Mouse (Mus musculus) CH12.LX (cell line): ENCODE results near the gene Htra2. TPM values are rescaled to one million over a fixed set of nuclear protein-coding genes. Genes with fewer than 3 reads are reported as not detected.

Experiments used
- DNase-seq: peaks from one replicate; pipeline ENCODE4 v3.0.0-alpha.2; 2013; ENCODE audit errors: extremely low read depth
- H3K27ac ChIP-seq: 2 replicates; pipeline ENCODE4 v1.5.1; 2012; ENCODE audit warnings: low read depth, mild to moderate bottlenecking, control low read depth, moderate library complexity; ENCODE audit not compliant: insufficient read depth
- H3K27me3 ChIP-seq: replicated peaks from 2 replicates; pipeline ENCODE3; 2012; ENCODE audit warnings: inconsistent platforms
- H3K36me3 ChIP-seq, 2 experiments: replicated peaks in 1 of 2; 2 replicates each; pipeline versions ENCODE3 to v1.6.1; 2012; ENCODE audit warnings: inconsistent platforms in 1 of 2, low read length in 1 of 2, mild to moderate bottlenecking in 1 of 2, mixed read lengths in 1 of 2, moderate library complexity in 1 of 2; ENCODE audit not compliant: control insufficient read depth in 1 of 2, insufficient read depth in 1 of 2
- H3K4me1 ChIP-seq, 2 experiments: 2 replicates each; pipeline ENCODE4 v1.6.1; 2012; ENCODE audit warnings: inconsistent platforms in 1 of 2, moderate library complexity in 1 of 2; ENCODE audit not compliant: insufficient read depth in 2 of 2, control insufficient read depth in 1 of 2
- H3K4me2 ChIP-seq: 2 replicates; pipeline ENCODE4 v1.6.1; 2012; ENCODE audit warnings: low read depth, mild to moderate bottlenecking, control low read depth; ENCODE audit not compliant: poor library complexity, insufficient read depth, severe bottlenecking
- H3K4me3 ChIP-seq, 3 experiments: fragments of 150-350 bp in 1 of 3; sonication (generic) in 1 of 3; replicated peaks in 1 of 3; 2 replicates each; pipeline versions ENCODE3 to v1.5.1; 2011 to 2012; ENCODE audit warnings: low read depth in 2 of 3, low read length in 2 of 3, mild to moderate bottlenecking in 2 of 3, moderate library complexity in 2 of 3, control low read depth in 1 of 3, improper control_type of control experiment in 1 of 3, inconsistent platforms in 1 of 3, mixed read lengths in 1 of 3; ENCODE audit not compliant: poor library complexity in 1 of 3
- H3K79me2 ChIP-seq: replicated peaks from 2 replicates; pipeline ENCODE4 v1.6.1; 2012; ENCODE audit warnings: mild to moderate bottlenecking, moderate library complexity; ENCODE audit not compliant: control insufficient read depth, poor library complexity, insufficient read depth, severe bottlenecking; ENCODE audit errors: extremely low read depth
- H3K9ac ChIP-seq: 2 replicates; pipeline ENCODE4 v1.6.1; 2012; ENCODE audit warnings: low read depth, mild to moderate bottlenecking, control low read depth, moderate library complexity; ENCODE audit not compliant: insufficient read depth
- H3K9me3 ChIP-seq: replicated peaks from 2 replicates; pipeline ENCODE3; 2012; ENCODE audit warnings: low read length, inconsistent platforms, mixed read lengths
- BHLHE40 ChIP-seq: IDR thresholded peaks from 2 replicates; pipeline ENCODE4 v1.6.1; 2011; ENCODE audit warnings: mild to moderate bottlenecking, low read depth, low read length, improper control_type of control experiment
- CHD1 ChIP-seq: IDR thresholded peaks from 2 replicates; pipeline ENCODE4 v1.6.1; 2012; ENCODE audit warnings: low read depth, low read length, improper control_type of control experiment, inconsistent platforms
- CHD2 ChIP-seq: IDR thresholded peaks from 2 replicates; pipeline ENCODE4 v1.6.1; 2011; ENCODE audit warnings: low read length, improper control_type of control experiment
- CTCF ChIP-seq, 2 experiments: IDR thresholded peaks in 1 of 2; conservative IDR thresholded peaks in 1 of 2; 2 replicates each; pipeline ENCODE4 v1.5.1; 2011 to 2012; ENCODE audit warnings: low read depth in 2 of 2, low read length in 2 of 2, improper control_type of control experiment in 1 of 2, inconsistent platforms in 1 of 2, mild to moderate bottlenecking in 1 of 2, moderate library complexity in 1 of 2
- E2F4 ChIP-seq: IDR thresholded peaks from 2 replicates; pipeline ENCODE4 v1.6.1; 2011; ENCODE audit warnings: low read depth, low read length, improper control_type of control experiment; ENCODE audit not compliant: insufficient replicate concordance
- ELF1 ChIP-seq: IDR thresholded peaks from 2 replicates; pipeline ENCODE4 v1.6.1; 2014; ENCODE audit warnings: low read depth, mild to moderate bottlenecking, inconsistent platforms, low read length, improper control_type of control experiment
- EP300 ChIP-seq: IDR thresholded peaks from 2 replicates; pipeline ENCODE4 v1.6.1; 2011; ENCODE audit warnings: low read length, improper control_type of control experiment
- ETS1 ChIP-seq: conservative IDR thresholded peaks from 2 replicates; pipeline ENCODE4 v1.6.1; 2012; ENCODE audit warnings: low read depth, mild to moderate bottlenecking, inconsistent platforms, low read length, improper control_type of control experiment, moderate library complexity
- JUN ChIP-seq: IDR thresholded peaks from 2 replicates; pipeline ENCODE4 v1.6.1; 2011; ENCODE audit warnings: low read depth, mild to moderate bottlenecking, low read length, improper control_type of control experiment, moderate library complexity; ENCODE audit not compliant: insufficient read depth
- JUND ChIP-seq: conservative IDR thresholded peaks from 2 replicates; pipeline ENCODE4 v1.6.1; 2011; ENCODE audit warnings: low read depth, low read length, improper control_type of control experiment
- KAT2A ChIP-seq: IDR thresholded peaks from 2 replicates; pipeline ENCODE4 v1.6.1; 2012; ENCODE audit warnings: low read length, improper control_type of control experiment, inconsistent platforms; ENCODE audit not compliant: insufficient replicate concordance
- MAFK ChIP-seq: IDR thresholded peaks from 2 replicates; pipeline ENCODE4 v1.6.1; 2011; ENCODE audit warnings: low read length, improper control_type of control experiment; ENCODE audit not compliant: insufficient replicate concordance
- MAX ChIP-seq: IDR thresholded peaks from 2 replicates; pipeline ENCODE4 v1.6.1; 2011; ENCODE audit warnings: low read length, improper control_type of control experiment
- MAZ ChIP-seq: IDR thresholded peaks from 2 replicates; pipeline ENCODE4 v1.6.1; 2012; ENCODE audit warnings: low read depth, mild to moderate bottlenecking, inconsistent platforms, low read length, improper control_type of control experiment, moderate library complexity
- MEF2A ChIP-seq: IDR thresholded peaks from 2 replicates; pipeline ENCODE4 v1.6.1; 2014; ENCODE audit warnings: low read depth, mild to moderate bottlenecking, inconsistent platforms, low read length, improper control_type of control experiment, borderline replicate concordance
- MXI1 ChIP-seq: IDR thresholded peaks from 2 replicates; pipeline ENCODE4 v1.6.1; 2011; ENCODE audit warnings: mild to moderate bottlenecking, low read depth, low read length, improper control_type of control experiment
- MYC ChIP-seq: IDR thresholded peaks from 2 replicates; pipeline ENCODE4 v1.6.1; 2011; ENCODE audit warnings: low read depth, mild to moderate bottlenecking, improper control_type of control experiment, low read length
- NELFE ChIP-seq: IDR thresholded peaks from 2 replicates; pipeline ENCODE4 v1.6.1; 2011; ENCODE audit warnings: low read depth, low read length, improper control_type of control experiment
- NRF1 ChIP-seq: IDR thresholded peaks from 2 replicates; pipeline ENCODE4 v1.6.1; 2014; ENCODE audit warnings: low read depth, mild to moderate bottlenecking, inconsistent platforms, low read length, improper control_type of control experiment, moderate library complexity
- PAX5 ChIP-seq: IDR thresholded peaks from 2 replicates; pipeline ENCODE4 v1.6.1; 2012; ENCODE audit warnings: low read length, inconsistent platforms, mixed read lengths
- POLR2A ChIP-seq: IDR thresholded peaks from 2 replicates; pipeline ENCODE4 v1.6.1; 2011; ENCODE audit warnings: low read depth, mild to moderate bottlenecking, improper control_type of control experiment, low read length
- POLR2AphosphoS2 ChIP-seq: IDR thresholded peaks from 2 replicates; pipeline ENCODE4 v1.6.1; 2011; ENCODE audit warnings: low read depth, low read length, improper control_type of control experiment
- RAD21 ChIP-seq: IDR thresholded peaks from 2 replicates; pipeline ENCODE4 v1.6.1; 2011; ENCODE audit warnings: low read depth, mild to moderate bottlenecking, low read length, improper control_type of control experiment, moderate library complexity
- RCOR1 ChIP-seq: conservative IDR thresholded peaks from 2 replicates; pipeline ENCODE4 v1.6.1; 2012; ENCODE audit warnings: low read depth, mild to moderate bottlenecking, inconsistent platforms, low read length, improper control_type of control experiment
- SIN3A ChIP-seq: IDR thresholded peaks from 2 replicates; pipeline ENCODE4 v1.6.1; 2012; ENCODE audit warnings: low read length, improper control_type of control experiment, inconsistent platforms
- SMC3 ChIP-seq: IDR thresholded peaks from 2 replicates; pipeline ENCODE4 v1.6.1; 2011; ENCODE audit warnings: low read depth, low read length, improper control_type of control experiment
- TBP ChIP-seq: conservative IDR thresholded peaks from 2 replicates; pipeline ENCODE4 v1.6.1; 2011; ENCODE audit warnings: low read depth, low read length, improper control_type of control experiment
- UBTF ChIP-seq: IDR thresholded peaks from 2 replicates; pipeline ENCODE4 v1.6.1; 2012; ENCODE audit warnings: low read depth, mild to moderate bottlenecking, inconsistent platforms, low read length, improper control_type of control experiment, moderate library complexity
- USF1 ChIP-seq: IDR thresholded peaks from 2 replicates; pipeline ENCODE4 v1.6.1; 2014; ENCODE audit warnings: low read depth, mild to moderate bottlenecking, inconsistent platforms, low read length, improper control_type of control experiment
- USF2 ChIP-seq: conservative IDR thresholded peaks from 2 replicates; pipeline ENCODE4 v1.6.1; 2011; ENCODE audit warnings: low read depth, low read length, improper control_type of control experiment
- ZC3H11A ChIP-seq: IDR thresholded peaks from 2 replicates; pipeline ENCODE4 v1.6.1; 2012; ENCODE audit warnings: low read depth, mild to moderate bottlenecking, inconsistent platforms, low read length, improper control_type of control experiment
- ZKSCAN1 ChIP-seq: IDR thresholded peaks from 2 replicates; pipeline ENCODE4 v1.6.1; 2012; ENCODE audit warnings: low read depth, inconsistent platforms, low read length, improper control_type of control experiment, borderline replicate concordance
- ZMIZ1 ChIP-seq: IDR thresholded peaks from 2 replicates; pipeline ENCODE4 v1.6.1; 2012; ENCODE audit warnings: low read depth, mild to moderate bottlenecking, inconsistent platforms, low read length, improper control_type of control experiment
- ZNF384 ChIP-seq: IDR thresholded peaks from 2 replicates; pipeline ENCODE4 v1.6.1; 2012; ENCODE audit warnings: low read depth, low read length, improper control_type of control experiment, inconsistent platforms
- dilution Hi-C: fragments of 300-500 bp; cut with MboI; formaldehyde crosslinking; loops from 2 replicates; pipeline ENCODE4 v1.14.3; 2020; ENCODE audit warnings: low sequenced_read_pairs; ENCODE audit not compliant: extremely low pct_unique_long_range_greater_than_20kb, extremely low pct_ligation_motif_present
- in situ Hi-C: fragments of 300-500 bp; cut with MboI; formaldehyde crosslinking; loops from 3 replicates; pipeline ENCODE4 v1.14.3; 2019; ENCODE audit warnings: low sequenced_read_pairs, low pct_ligation_motif_present, low pct_unique_long_range_greater_than_20kb, mixed read lengths
- polyA plus RNA-seq: library from polyadenylated mRNA; unstranded; fragments of >175 nt; gene quantifications from 2 replicates; pipeline ENCODE4 v1.2.1, GENCODE M21; 2012; ENCODE audit warnings: low read depth; ENCODE audit not compliant: insufficient read length
- total RNA-seq, 2 experiments: library from RNA; depleted of rRNA; stranded (reverse); fragments of 300-350 nt in 1 of 2; fragments of >200 nt in 1 of 2; gene quantifications; 2 replicates each; pipeline ENCODE4 v1.2.3; 2012 to 2014

Htra2 gene
- total and polyA plus RNA-seq, 3 experiments = 113 to 185 (median 137) TPM

DNA sequence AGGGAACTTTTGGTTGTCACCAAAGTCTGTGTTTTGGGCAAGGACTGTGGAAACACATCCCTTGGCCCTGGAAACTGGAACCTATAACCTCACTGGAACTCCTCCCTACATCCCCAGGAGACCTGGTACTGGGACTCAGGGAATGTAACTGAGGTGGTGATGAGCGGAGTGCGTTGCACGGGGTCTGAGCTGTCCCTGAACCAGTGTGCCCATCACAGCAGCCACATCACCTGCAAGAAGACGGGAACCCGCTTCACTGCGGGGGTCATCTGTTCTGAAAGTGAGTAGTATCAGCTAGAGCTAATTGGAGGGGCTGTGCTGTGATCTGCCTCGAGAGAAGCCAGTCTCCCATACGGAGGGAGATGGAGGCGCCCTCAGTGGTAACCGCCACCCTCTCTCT, 5.7 kb downstream of the Htra2 start:
- Histone ChIP-seq H3K4me1 (peaks cover 7 to 53% of the 10 kb centered on the region in 2 experiments), H3K36me3 (peaks cover 16 to 30% of the 10 kb centered on the region in 2 experiments), H3K4me3 (no peak overlapping the region), H3K27me3 (no peaks in the 10 kb centered on the region), H3K9me3 (peaks cover 3% of the 10 kb centered on the region), H3K9ac (no peak overlapping the region), H3K27ac (no peak overlapping the region), H3K4me2 (no peak overlapping the region), H3K79me2 (peaks cover 17% of the 10 kb centered on the region)
- in situ Hi-C loops = no loop called here
- dilution Hi-C loops = no loop called here
- DNase-seq = no peak
- TF ChIP-seq MAX (no peak), POLR2AphosphoS2 (peak; percentile 81; the same call in 1 of the 2 replicates)

DNA sequence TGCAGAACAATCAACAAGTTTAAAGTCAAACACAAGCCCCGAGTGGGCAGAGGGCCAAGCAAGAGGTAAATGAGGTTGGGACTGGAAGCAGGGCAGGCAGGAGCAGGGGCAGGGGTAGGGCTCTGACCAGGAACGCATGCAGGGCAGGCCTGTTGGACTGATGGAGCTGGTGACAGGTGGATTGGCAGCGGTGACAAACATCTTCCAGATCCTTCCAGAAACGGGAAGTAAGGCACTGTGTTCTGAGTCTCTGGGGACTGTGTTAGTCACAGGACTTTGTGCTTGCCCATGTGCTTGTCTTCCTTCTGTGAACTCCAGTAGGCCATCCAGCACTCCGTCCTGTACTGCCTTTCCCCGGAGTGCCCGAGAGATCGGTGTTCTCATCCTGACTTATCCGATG, 10.3 kb downstream of the Htra2 start:
- peaks cover 3% of the 10 kb centered on the region for H3K9me3 ChIP-seq
- H3K36me3 ChIP-seq = peaks cover 0 to 3% of the 10 kb centered on the region in 2 experiments
- H3K79me2 ChIP-seq = no peaks in the 10 kb centered on the region
- no peak overlapping the region for H3K4me2 ChIP-seq
- H3K4me1 ChIP-seq = peaks cover 12 to 49% of the 10 kb centered on the region in 2 experiments
- no peak overlapping the region for H3K27ac ChIP-seq
- no peak overlapping the region for H3K4me3 ChIP-seq
- H3K9ac ChIP-seq = no peak overlapping the region
- dilution Hi-C loops (no loop called here), in situ Hi-C loops (loop anchor here (5.0 kb wide), 1 partner anchor 37 kb away; no protein-coding TSS in a partner anchor)
- peak; percentile 91 for DNase-seq
- no peaks in the 10 kb centered on the region for H3K27me3 ChIP-seq
- TF ChIP-seq CHD1 = no peak
- TF ChIP-seq E2F4 = no peak
- TF ChIP-seq USF2 = no peak
- peak; percentile 18; the same call in 1 of the 2 replicates for TF ChIP-seq JUND
- TF ChIP-seq RCOR1 = no peak; the same call in 1 of the 2 replicates
- TF ChIP-seq BHLHE40 = peak; percentile 81
- peak; percentile 82 for TF ChIP-seq TBP
- TF ChIP-seq SMC3 = no peak
- peak; percentile 82 for TF ChIP-seq EP300
- no peak for TF ChIP-seq USF1
- no peak for TF ChIP-seq MAZ
- no peak for TF ChIP-seq JUN
- no peak for TF ChIP-seq ZMIZ1
- no peak for TF ChIP-seq ZNF384
- TF ChIP-seq MYC = peak; percentile 90
- no peak for TF ChIP-seq ZKSCAN1
- TF ChIP-seq KAT2A = no peak
- no peak for TF ChIP-seq ZC3H11A
- no peak for TF ChIP-seq UBTF
- TF ChIP-seq POLR2A = no peak
- no peak for TF ChIP-seq CTCF (conservative IDR thresholded peaks at IDR 0.05 in 1 of 2, IDR thresholded peaks at IDR 0.05 in 1 of 2; ENCODE audit: low read depth in 2 of 2, low read length in 2 of 2)
- no peak for TF ChIP-seq MAFK
- no peak for TF ChIP-seq PAX5
- TF ChIP-seq RAD21 = no peak
- 0 out of 2 replicates have a peak, but pooled peaks have one; percentile 20 for TF ChIP-seq ELF1
- 0 out of 2 replicates have a peak, but pooled peaks have one; percentile 17 for TF ChIP-seq NELFE
- TF ChIP-seq MEF2A = no peak
- TF ChIP-seq ETS1 = peak; percentile 67
- TF ChIP-seq MXI1 = no peak; the same call in 1 of the 2 replicates
- TF ChIP-seq CHD2 = no peak
- TF ChIP-seq SIN3A = no peak
- TF ChIP-seq NRF1 = no peak
